Mouse (Mus musculus) brain, embryonic 14.5 days (tissue): ENCODE measurements around the gene Ankrd39.

Source experiments
- CTCF ChIP-seq: fragments of 200-500 bp; IDR thresholded peaks from 2 replicates; pipeline ENCODE4 v1.5.1; 2012; ENCODE audit warnings: inconsistent platforms, mild to moderate bottlenecking, moderate library complexity, borderline replicate concordance; ENCODE audit not compliant: insufficient read depth, insufficient read length; ENCODE audit errors: extremely low read depth
- POLR2A ChIP-seq: fragments of 200-500 bp; IDR thresholded peaks from 2 replicates; pipeline ENCODE4 v1.6.1; 2012; ENCODE audit warnings: mild to moderate bottlenecking, inconsistent platforms, borderline replicate concordance; ENCODE audit not compliant: poor library complexity, insufficient read depth, insufficient read length, severe bottlenecking; ENCODE audit errors: extremely low read depth

- TF ChIP-seq POLR2A (no peak), CTCF (no peak)
These were observed 10.3 kb upstream of the Ankrd39 start for GRCm38 (mm10) chr1:36557457-36558011.
